Mouse (Mus musculus) liver, embryonic 12.5 days (tissue): Measurements from ENCODE around the gene Ltbp1. TPM values are rescaled to one million over a fixed set of nuclear protein-coding genes. Genes with fewer than 3 reads are reported as not detected.
A peak's percentile ranks its signal among the peaks of the same experiment; 100 is the strongest.

ENCODE experiments used
- ATAC-seq: fragments of 200-750 bp; cut with Nextera tagmentation; 2 replicates; pipeline ENCODE4 v1.8.0; 2017; ENCODE audit warnings: moderate number of reproducible peaks, mild to moderate bottlenecking, moderate library complexity
- H3K27ac ChIP-seq: fragments of 300-500 bp; sonication (generic); 2 replicates; pipeline ENCODE4 v1.5.1; 2016; ENCODE audit warnings: mild to moderate bottlenecking
- H3K27me3 ChIP-seq: fragments of 300-500 bp; sonication (generic); replicated peaks from 2 replicates; pipeline ENCODE4 v1.6.1; 2016; ENCODE audit warnings: mild to moderate bottlenecking, moderate library complexity
- H3K36me3 ChIP-seq: fragments of 300-500 bp; sonication (generic); 2 replicates; pipeline ENCODE4 v1.6.1; 2016; ENCODE audit warnings: mild to moderate bottlenecking, moderate library complexity
- H3K4me1 ChIP-seq: fragments of 300-500 bp; sonication (generic); 2 replicates; pipeline ENCODE4 v1.6.1; 2016
- H3K4me2 ChIP-seq: fragments of 300-500 bp; sonication (generic); 2 replicates; pipeline ENCODE4 v1.6.1; 2016; ENCODE audit warnings: mild to moderate bottlenecking, moderate library complexity
- H3K4me3 ChIP-seq: fragments of 300-500 bp; sonication (generic); 2 replicates; pipeline ENCODE4 v1.5.1; 2016; ENCODE audit warnings: mild to moderate bottlenecking, moderate library complexity
- H3K9ac ChIP-seq: fragments of 300-500 bp; sonication (generic); 2 replicates; pipeline ENCODE4 v1.6.1; 2016; ENCODE audit warnings: mild to moderate bottlenecking, moderate library complexity
- H3K9me3 ChIP-seq: fragments of 300-500 bp; sonication (generic); replicated peaks from 2 replicates; pipeline ENCODE4 v1.6.1; 2016; ENCODE audit warnings: mild to moderate bottlenecking, moderate library complexity
- WGBS: fragments of 180-500 bp; shearing (Covaris S2); methylation state at CpG from one replicate; pipeline ENCODE4 v1.1.7; 2016; ENCODE audit not compliant: insufficient replicate concordance; 5-methylcytosine and 5-hydroxymethylcytosine counted together
- polyA plus RNA-seq: library from polyadenylated mRNA; unstranded; fragments of >200 nt; fragmentation: Nextera tagmentation; extraction: Ambion mirVana; gene quantifications from 2 replicates; pipeline ENCODE4 v1.2.1, GENCODE M21; 2016

The Ltbp1 gene
- polyA plus RNA-seq, 1 experiment from 2014 or later, result 7.4 TPM

DNA sequence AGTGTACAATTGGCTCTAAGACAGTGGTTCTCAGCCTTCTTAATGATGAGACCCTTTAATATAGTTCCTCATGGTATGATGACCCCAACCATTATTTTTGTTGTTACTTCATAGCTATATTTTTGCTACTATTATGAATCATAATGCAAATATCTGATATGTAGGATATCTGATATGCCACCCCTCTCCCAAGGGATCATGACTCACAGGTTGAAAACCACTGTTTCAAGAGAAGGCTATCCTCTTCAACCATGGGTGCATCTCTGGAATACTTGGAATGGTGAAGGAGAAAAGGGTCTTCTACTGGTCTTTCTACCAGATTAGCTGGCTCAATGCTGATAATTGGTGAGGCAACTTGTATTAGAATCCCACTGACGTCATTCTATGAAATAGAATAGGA is 21.3 kb upstream of the Ltbp1 start:
- Histone ChIP-seq H3K4me1 (no peaks in the 10 kb centered on the region), H3K9ac (no peak overlapping the region), H3K27ac (no peak overlapping the region), H3K9me3 (no peaks in the 10 kb centered on the region), H3K27me3 (no peaks in the 10 kb centered on the region), H3K4me2 (no peak overlapping the region), H3K36me3 (no peaks in the 10 kb centered on the region), H3K4me3 (no peak overlapping the region)
- no peak for ATAC-seq
- WGBS, result 50% methylated on average over 1 of the region's 1 CpGs

GRCm38 (mm10) chr17:74984681-74985080 is 20.7 kb upstream of the Ltbp1 start:
- no peak overlapping the region for H3K27ac ChIP-seq
- no peaks in the 10 kb centered on the region for H3K4me1 ChIP-seq
- no peak overlapping the region for H3K4me2 ChIP-seq
- H3K36me3 ChIP-seq, result no peaks in the 10 kb centered on the region
- no peak for ATAC-seq
- no peaks in the 10 kb centered on the region for H3K27me3 ChIP-seq
- 0 out of 2 replicates have a peak, but pooled peaks cover 4% of the 10 kb centered on the region for H3K9me3 ChIP-seq
- no peak overlapping the region for H3K9ac ChIP-seq
- no peak overlapping the region for H3K4me3 ChIP-seq

- H3K36me3 ChIP-seq, result no peaks in the 10 kb centered on the region
- ATAC-seq, result no peak
- H3K4me3 ChIP-seq, result no peak overlapping the region
- no peaks in the 10 kb centered on the region for H3K27me3 ChIP-seq
- H3K9ac ChIP-seq, result no peak overlapping the region
- H3K27ac ChIP-seq, result no peak overlapping the region
- 55% methylated on average over 1 of the region's 1 CpGs for WGBS
- peaks cover 8% of the 10 kb centered on the region; the same call in 1 of the 2 replicates for H3K9me3 ChIP-seq
- H3K4me2 ChIP-seq, result no peak overlapping the region
- no peaks in the 10 kb centered on the region for H3K4me1 ChIP-seq
Measured at GRCm38 (mm10) chr17:74987067-74987466, 18.3 kb upstream of the Ltbp1 start.

- ATAC-seq, result no peak
- no peak overlapping the region for H3K4me2 ChIP-seq
- no peak overlapping the region for H3K27ac ChIP-seq
- peaks cover 8% of the 10 kb centered on the region; the same call in 1 of the 2 replicates for H3K9me3 ChIP-seq
- H3K9ac ChIP-seq, result no peak overlapping the region
- H3K36me3 ChIP-seq, result no peaks in the 10 kb centered on the region
- H3K4me1 ChIP-seq, result peaks cover 11% of the 10 kb centered on the region
- no peaks in the 10 kb centered on the region for H3K27me3 ChIP-seq
- 75% methylated on average over 4 of the region's 4 CpGs for WGBS
- no peak overlapping the region for H3K4me3 ChIP-seq
Measured at GRCm38 (mm10) chr17:74989691-74990090, 15.7 kb upstream of the Ltbp1 start.

- Histone ChIP-seq H3K4me3 (no peak overlapping the region), H3K4me1 (peaks cover 14% of the 10 kb centered on the region), H3K36me3 (no peaks in the 10 kb centered on the region), H3K9me3 (peaks cover 8% of the 10 kb centered on the region; the same call in 1 of the 2 replicates), H3K27ac (no peak overlapping the region), H3K27me3 (no peaks in the 10 kb centered on the region), H3K4me2 (no peak overlapping the region), H3K9ac (no peak overlapping the region)
- ATAC-seq, result no peak
- 54% methylated on average over 3 of the region's 3 CpGs for WGBS
Measured at GRCm38 (mm10) chr17:74990561-74990960, 14.8 kb upstream of the Ltbp1 start.

- Histone ChIP-seq H3K27me3 (no peaks in the 10 kb centered on the region), H3K4me2 (peak overlapping the region; percentile 60), H3K27ac (0 out of 2 replicates have a peak overlapping the region, but pooled peaks have one; percentile 20), H3K4me1 (peaks cover 14% of the 10 kb centered on the region), H3K36me3 (no peaks in the 10 kb centered on the region), H3K9me3 (peaks cover 8% of the 10 kb centered on the region; the same call in 1 of the 2 replicates), H3K9ac (0 out of 2 replicates have a peak overlapping the region, but pooled peaks have one; percentile 27), H3K4me3 (peak overlapping the region; percentile 28)
- 12% methylated on average over 26 of the region's 26 CpGs for WGBS
- ATAC-seq, result no peak
Measured at GRCm38 (mm10) chr17:74993726-74994581, 11.4 kb upstream of the Ltbp1 start.

GRCm38 (mm10) chr17:74994582-74994893 is 10.8 kb upstream of the Ltbp1 start:
- ATAC-seq, result no peak
- Histone ChIP-seq H3K4me2 (peak overlapping the region; percentile 60), H3K4me1 (peaks cover 14% of the 10 kb centered on the region), H3K27me3 (no peaks in the 10 kb centered on the region), H3K4me3 (peak overlapping the region; percentile 28; the same call in 1 of the 2 replicates), H3K9me3 (peaks cover 6% of the 10 kb centered on the region; the same call in 1 of the 2 replicates), H3K36me3 (no peaks in the 10 kb centered on the region), H3K9ac (no peak overlapping the region), H3K27ac (no peak overlapping the region)
- WGBS, result 17% methylated on average over 4 of the region's 4 CpGs

DNA sequence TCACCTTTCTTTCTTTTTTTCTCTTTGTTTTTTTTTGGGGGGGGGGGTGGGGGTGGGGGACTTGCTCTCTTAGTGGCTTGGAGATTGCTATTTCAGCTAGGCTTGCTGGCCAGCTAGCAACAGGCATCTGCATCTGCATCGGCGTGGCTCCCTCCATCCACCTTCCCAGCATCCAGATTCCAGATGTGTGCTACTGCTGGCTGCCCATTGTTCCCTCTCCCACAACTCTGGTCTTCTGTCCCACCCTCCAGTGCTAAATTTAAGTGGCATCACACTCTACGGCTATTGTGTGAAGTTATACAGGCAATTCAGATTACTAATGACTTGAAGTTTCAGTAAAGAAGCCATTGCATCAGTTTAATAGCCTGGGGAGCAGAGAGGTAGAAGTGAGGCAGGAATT is 10.1 kb upstream of the Ltbp1 start:
- ATAC-seq, result no peak
- H3K4me2 ChIP-seq, result no peak overlapping the region
- H3K27me3 ChIP-seq, result no peaks in the 10 kb centered on the region
- 74% methylated on average over 3 of the region's 3 CpGs for WGBS
- H3K4me1 ChIP-seq, result peaks cover 17% of the 10 kb centered on the region
- no peak overlapping the region for H3K27ac ChIP-seq
- H3K4me3 ChIP-seq, result no peak overlapping the region
- no peaks in the 10 kb centered on the region; the same call in 1 of the 2 replicates for H3K9me3 ChIP-seq
- no peak overlapping the region for H3K9ac ChIP-seq
- H3K36me3 ChIP-seq, result no peaks in the 10 kb centered on the region

- Histone ChIP-seq H3K9ac (no peak overlapping the region), H3K9me3 (no peaks in the 10 kb centered on the region), H3K36me3 (no peaks in the 10 kb centered on the region), H3K4me3 (no peak overlapping the region), H3K4me2 (no peak overlapping the region), H3K27ac (no peak overlapping the region), H3K27me3 (peaks cover 4% of the 10 kb centered on the region; the same call in 1 of the 2 replicates), H3K4me1 (peaks cover 18% of the 10 kb centered on the region)
- no peak for ATAC-seq
- 24% methylated on average over 2 of the region's 2 CpGs for WGBS
Measured at GRCm38 (mm10) chr17:75000066-75000465, 5.3 kb upstream of the Ltbp1 start.

DNA sequence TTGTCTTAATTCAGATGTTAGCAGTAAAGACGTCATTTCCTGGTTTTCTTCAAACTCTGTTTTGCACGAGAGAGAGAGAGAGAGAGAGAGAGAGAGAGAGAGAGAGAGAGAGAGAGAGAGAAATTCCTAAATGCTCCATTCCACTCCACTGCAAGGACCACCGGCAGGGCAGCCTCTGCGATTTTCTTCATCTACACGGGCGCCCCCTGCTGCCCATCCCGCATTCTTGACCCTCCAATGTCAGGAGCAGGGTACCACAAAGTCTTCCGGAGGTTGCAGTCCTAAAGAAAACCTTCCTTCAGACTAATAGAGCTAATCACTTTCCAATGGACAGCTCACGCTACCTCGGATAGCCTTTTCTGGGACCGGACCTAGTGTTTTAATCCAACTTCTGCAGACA is 548 bp upstream of the Ltbp1 start:
- peaks cover 26% of the 10 kb centered on the region for H3K4me1 ChIP-seq
- peak overlapping the region; percentile 71 for H3K4me3 ChIP-seq
- no peaks in the 10 kb centered on the region for H3K9me3 ChIP-seq
- WGBS, result 0% methylated on average over 11 of the region's 11 CpGs
- peak overlapping the region; percentile 97 for H3K4me2 ChIP-seq
- 0 out of 2 replicates have a peak overlapping the region, but pooled peaks have one; percentile 68 for H3K9ac ChIP-seq
- H3K27me3 ChIP-seq, result peaks cover 31% of the 10 kb centered on the region
- ATAC-seq, result peak; percentile 41; the same call in 1 of the 2 replicates
- H3K36me3 ChIP-seq, result no peaks in the 10 kb centered on the region
- no peak overlapping the region for H3K27ac ChIP-seq

GRCm38 (mm10) chr17:75005685-75006680 is 615 bp downstream of the Ltbp1 start:
- H3K36me3 ChIP-seq, result no peaks in the 10 kb centered on the region
- peaks cover 20% of the 10 kb centered on the region for H3K4me1 ChIP-seq
- H3K27ac ChIP-seq, result peak overlapping the region; percentile 66
- peaks cover 31% of the 10 kb centered on the region for H3K27me3 ChIP-seq
- H3K4me3 ChIP-seq, result peak overlapping the region; percentile 71
- H3K4me2 ChIP-seq, result peak overlapping the region; percentile 97
- H3K9ac ChIP-seq, result peak overlapping the region; percentile 68
- no peaks in the 10 kb centered on the region for H3K9me3 ChIP-seq
- 1% methylated on average over 94 of the region's 94 CpGs for WGBS
- peak; percentile 64 for ATAC-seq
